Mouse (Mus musculus) liver, adult 2 months (tissue): ENCODE results near the gene Adck2.

Experiments used
- CTCF ChIP-seq: fragments of 200-500 bp; IDR thresholded peaks from 2 replicates; pipeline ENCODE4 v1.5.1; 2011; ENCODE audit warnings: low read depth, low read length, control low read depth
- POLR2A ChIP-seq: fragments of 200-500 bp; IDR thresholded peaks from 2 replicates; pipeline ENCODE4 v1.6.1; 2011; ENCODE audit warnings: low read length, control low read depth; ENCODE audit not compliant: insufficient read depth; ENCODE audit errors: extremely low read depth

GRCm38 (mm10) chr6:39581087-39581784, 7.6 kb downstream of the Adck2 start:
- TF ChIP-seq CTCF, result no peak
- no peak for TF ChIP-seq POLR2A
